Mouse (Mus musculus) CH12F3 (cell line): ENCODE results near the gene Dner.

Source experiments
- in situ Hi-C: fragments of 300-500 bp; cut with MboI; formaldehyde crosslinking; loops from 2 replicates; pipeline ENCODE4 v1.14.3; 2020; ENCODE audit warnings: low sequenced_read_pairs

Gene Dner

GRCm38 (mm10) chr1:84405551-84406290, 290.3 kb downstream of the Dner start:
- in situ Hi-C loops, result no loop called here

- in situ Hi-C loops, result no loop called here
Observed at GRCm38 (mm10) chr1:84404880-84405279, 291.1 kb downstream of the Dner start.

- in situ Hi-C loops, result no loop called here
Observed at GRCm38 (mm10) chr1:84402154-84402553, 293.9 kb downstream of the Dner start.

GRCm38 (mm10) chr1:84399671-84400070, 296.4 kb downstream of the Dner start:
- in situ Hi-C loops, result no loop called here

GRCm38 (mm10) chr1:84399118-84399517, 296.9 kb downstream of the Dner start:
- in situ Hi-C loops, result no loop called here

GRCm38 (mm10) chr1:84396787-84397186, 299.2 kb downstream of the Dner start:
- in situ Hi-C loops, result no loop called here

- in situ Hi-C loops, result no loop called here
Observed at GRCm38 (mm10) chr1:84395928-84396327, 300.1 kb downstream of the Dner start.

- in situ Hi-C loops, result no loop called here
Observed at GRCm38 (mm10) chr1:84390961-84391360, 305.1 kb downstream of the Dner start.

- in situ Hi-C loops, result no loop called here
Observed at GRCm38 (mm10) chr1:84387616-84388015, 308.4 kb downstream of the Dner start.

- in situ Hi-C loops, result no loop called here
Observed at GRCm38 (mm10) chr1:84386481-84387146, 309.4 kb downstream of the Dner start.

GRCm38 (mm10) chr1:84382709-84383108, 313.3 kb downstream of the Dner start:
- in situ Hi-C loops, result no loop called here

- in situ Hi-C loops, result no loop called here
Observed at GRCm38 (mm10) chr1:84382064-84382463, 314.0 kb downstream of the Dner start.

GRCm38 (mm10) chr1:84380895-84381294, 315.1 kb downstream of the Dner start:
- in situ Hi-C loops, result no loop called here

GRCm38 (mm10) chr1:84367733-84368132, 328.3 kb downstream of the Dner start:
- in situ Hi-C loops, result no loop called here

- in situ Hi-C loops, result no loop called here
Observed at GRCm38 (mm10) chr1:84366553-84366952, 329.5 kb downstream of the Dner start.

GRCm38 (mm10) chr1:84363967-84364366, 332.1 kb downstream of the Dner start, which contains the start of gene Pid1:
Gene Pid1, minus strand, starts transcription at chr1:84364180.
- in situ Hi-C loops, result no loop called here

- in situ Hi-C loops, result no loop called here
Observed at GRCm38 (mm10) chr1:84362709-84363617, 333.1 kb downstream of the Dner start.

GRCm38 (mm10) chr1:84362209-84362608, 333.8 kb downstream of the Dner start:
- in situ Hi-C loops, result no loop called here

GRCm38 (mm10) chr1:84361389-84361788, 334.6 kb downstream of the Dner start:
- in situ Hi-C loops, result no loop called here

- in situ Hi-C loops, result no loop called here
Observed at GRCm38 (mm10) chr1:84359611-84360500, 336.2 kb downstream of the Dner start.
